In genomic region chr11:90649777-90650176, GRCm38 (mm10) we compare ENCODE assay signal across 12 mouse cellular contexts. TPM values are rescaled to one million over a fixed set of nuclear protein-coding genes. Genes with fewer than 3 reads are reported as not detected.
DNase-seq lines count a peak whose midpoint lies in the region.
"Had no signal": no experiment of that assay in that cellular context is flagged by ENCODE, and none has a peak within 500 bp of the region (broad histone marks: within the 10 kb centered on the region; RNA-seq: fewer than 3 reads in every experiment).

No protein-coding gene starts in this region.

- peak; percentile 10 to 22 for DNase-seq in adrenal gland, postnatal 36 days
- DNase-seq in adrenal gland, postnatal 4 days (ENCODE audit: low spot score in 2 of 2): no peak
- peak; percentile 8 for DNase-seq in left cerebral cortex, postnatal 4 days
- no peak for DNase-seq in left cerebral cortex, postnatal 36 days (ENCODE audit: low spot score in 2 of 2)
- DNase-seq in right cerebral cortex, postnatal 14 days: peak; percentile 30
- no peak for DNase-seq in right cerebral cortex, adult 2 months (ENCODE audit: low spot score in 2 of 2)
- DNase-seq in heart, postnatal 25 days (ENCODE audit: low spot score): no peak
- DNase-seq in gastrocnemius, postnatal 4 days (ENCODE audit: low spot score in 2 of 2): no peak
- DNase-seq: cerebellum, adult 2 months; gastrocnemius, postnatal 14 days; kidney, adult 11 months; liver had no signal

- intact Hi-C loops in left cerebral cortex, postnatal 4 days (cut with DNase I): no loop called here
- intact Hi-C loops in left cerebral cortex, postnatal 36 days (cut with DNase I): no loop called here
- intact Hi-C loops in heart, postnatal 25 days (cut with DNase I): no loop called here

RNA-seq across cellular contexts. Expression of gene Cox11, which starts 11.8 kb away (rescaled TPM):
- 10 to 100 TPM; 18.6 to 18.8 TPM for total RNA-seq in adrenal gland, postnatal 36 days (2021)
- 10 to 100 TPM; 22.1 to 23.4 TPM for total RNA-seq in adrenal gland, postnatal 4 days (2021)
- 10 to 100 TPM; 24.6 to 27.9 TPM for total RNA-seq in left cerebral cortex, postnatal 4 days (2021)
- 10 to 100 TPM; 29.2 to 30.5 TPM for total RNA-seq in left cerebral cortex, postnatal 36 days (2021)
- total RNA-seq in heart, postnatal 25 days (2021): 10 to 100 TPM; 24.7 to 25.5 TPM
- 10 to 100 TPM; 17.7 to 19.6 TPM for total RNA-seq in gastrocnemius, postnatal 4 days (2021)

RNA-seq across cellular contexts. Expression of gene Stxbp4, which starts 11.9 kb away (rescaled TPM):
- total RNA-seq in adrenal gland, postnatal 36 days (2021): 10 to 100 TPM in 1 of 2 experiments, 1 to 10 TPM in 1; 9.1 to 11.4 TPM
- 10 to 100 TPM; 11.5 to 12.4 TPM for total RNA-seq in adrenal gland, postnatal 4 days (2021)
- total RNA-seq in left cerebral cortex, postnatal 4 days (2021): 10 to 100 TPM; 10.1 to 10.2 TPM
- total RNA-seq in left cerebral cortex, postnatal 36 days (2021): 10 to 100 TPM in 1 of 2 experiments, 1 to 10 TPM in 1; 9.4 to 12.7 TPM
- 1 to 10 TPM; 5.0 to 5.8 TPM for total RNA-seq in heart, postnatal 25 days (2021)
- 10 to 100 TPM in 1 of 2 experiments, 1 to 10 TPM in 1; 9.7 to 12.3 TPM for total RNA-seq in gastrocnemius, postnatal 4 days (2021)

RNA-seq across cellular contexts. Expression of gene Tom1l1, which starts 38.4 kb away (rescaled TPM):
- 10 to 100 TPM; 43.9 to 68.2 TPM for total RNA-seq in adrenal gland, postnatal 36 days (2021)
- 10 to 100 TPM; 31.2 to 35.5 TPM for total RNA-seq in adrenal gland, postnatal 4 days (2021)
- total RNA-seq in left cerebral cortex, postnatal 4 days (2021): 10 to 100 TPM; 15.1 to 15.8 TPM
- total RNA-seq in left cerebral cortex, postnatal 36 days (2021): 10 to 100 TPM; 28.3 to 30.2 TPM
- 10 to 100 TPM; 15.1 to 19.8 TPM for total RNA-seq in heart, postnatal 25 days (2021)
- 10 to 100 TPM; 13.9 to 14.8 TPM for total RNA-seq in gastrocnemius, postnatal 4 days (2021)

Comparison
In these comparisons a context has a peak if more than half of its experiments do, and no peak if none do; other contexts are left out.
1. DNase-seq: peak in adrenal gland, postnatal 36 days (2 of 2), left cerebral cortex, postnatal 4 days (single experiment) and right cerebral cortex, postnatal 14 days (single experiment); none in adrenal gland, postnatal 4 days (0 of 2), left cerebral cortex, postnatal 36 days (0 of 2), right cerebral cortex, adult 2 months (0 of 2), heart, postnatal 25 days (single experiment) and gastrocnemius, postnatal 4 days (0 of 2).